Mouse (Mus musculus): Measurements from ENCODE around the gene Nrxn2. TPM values are rescaled to one million over a fixed set of nuclear protein-coding genes. Genes with fewer than 3 reads are reported as not detected.

Gene Nrxn2
- total and polyA plus RNA-seq, 2 experiments from 2014 or later: 54.4 to 355 TPM

DNA sequence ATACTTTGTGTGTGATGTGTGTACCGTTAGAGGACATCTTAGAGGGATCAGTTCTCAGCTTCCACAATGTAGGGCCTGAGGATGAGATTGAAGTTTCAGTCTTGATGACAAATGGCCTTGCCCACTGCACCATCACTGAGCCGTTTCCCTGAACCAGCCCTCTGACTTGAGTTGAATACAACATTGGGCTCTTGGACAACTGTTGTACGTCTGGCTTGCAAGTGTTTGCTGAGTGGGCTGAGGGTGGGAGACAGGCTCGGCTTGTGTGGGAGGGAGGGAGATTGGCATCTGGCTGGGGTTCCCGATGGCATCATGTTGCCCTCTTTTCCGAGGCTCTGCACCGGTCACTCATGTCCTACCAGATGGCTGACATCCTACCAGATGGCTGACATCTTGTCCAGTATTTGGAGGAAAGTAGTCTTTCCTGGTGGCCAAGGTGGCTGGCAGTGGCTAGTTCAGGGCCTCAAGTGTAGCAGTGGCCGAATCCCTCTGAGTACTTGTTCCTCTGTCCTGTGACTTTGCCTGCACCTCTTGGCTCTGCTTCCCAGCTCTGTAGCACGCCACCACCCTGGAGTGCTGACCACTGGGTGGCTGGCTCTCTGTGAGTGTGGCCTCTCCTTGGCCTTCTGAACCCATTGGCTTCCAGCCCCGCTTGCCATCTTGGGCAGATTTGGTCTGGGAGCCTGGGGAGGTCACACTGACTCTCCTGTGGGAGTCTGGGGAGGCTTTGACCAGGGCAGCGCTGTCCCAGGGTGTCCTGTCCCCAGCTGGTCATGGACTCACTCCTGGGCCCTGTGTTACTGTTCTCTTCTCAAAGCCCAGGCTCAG lies 115.0 kb downstream of the Nrxn2 start:
- no peak overlapping the region for H3K9ac ChIP-seq (replicated peaks; ENCODE audit: low read length)
- DNase-seq (ENCODE audit: low spot score) (no peak), ATAC-seq (no peak)
- no peaks in the 10 kb centered on the region for H3K27me3 ChIP-seq (ENCODE audit: insufficient read depth, low read length)
- H3K36me3 ChIP-seq (ENCODE audit: insufficient read depth, low read length): no peaks in the 10 kb centered on the region
- no peaks in the 10 kb centered on the region for H3K9me3 ChIP-seq (ENCODE audit: low read length)
- TF ChIP-seq CTCF (IDR thresholded peaks at IDR 0.05; ENCODE audit: low read depth): no peak
- H3K27ac ChIP-seq: peak overlapping the region; percentile 78; the same call in 1 of the 2 replicates
- WGBS: 41% methylated on average over 11 of the region's 11 CpGs
- H3K4me2 ChIP-seq (ENCODE audit: low read depth, low read length): no peak overlapping the region
- H3K4me1 ChIP-seq (ENCODE audit: insufficient read depth, low read length): peaks cover 36% of the 10 kb centered on the region
- no peak overlapping the region for H3K4me3 ChIP-seq (ENCODE audit: low read length)

GRCm38 (mm10) chr19:6534118-6534415 lies 115.5 kb downstream of the Nrxn2 start:
- Histone ChIP-seq H3K9ac (replicated peaks; ENCODE audit: low read length) (no peak overlapping the region), H3K9me3 (ENCODE audit: low read length) (no peaks in the 10 kb centered on the region), H3K4me3 (ENCODE audit: low read length) (no peak overlapping the region), H3K36me3 (ENCODE audit: insufficient read depth, low read length) (no peaks in the 10 kb centered on the region), H3K4me2 (ENCODE audit: low read depth, low read length) (no peak overlapping the region), H3K4me1 (ENCODE audit: insufficient read depth, low read length) (peaks cover 36% of the 10 kb centered on the region), H3K27me3 (ENCODE audit: insufficient read depth, low read length) (no peaks in the 10 kb centered on the region), H3K27ac (peak overlapping the region; percentile 78; the same call in 1 of the 2 replicates)
- 42% methylated on average over 5 of the region's 5 CpGs for WGBS
- ATAC-seq (no peak), DNase-seq (ENCODE audit: low spot score) (no peak)
- TF ChIP-seq CTCF (IDR thresholded peaks at IDR 0.05; ENCODE audit: low read depth): no peak

DNA sequence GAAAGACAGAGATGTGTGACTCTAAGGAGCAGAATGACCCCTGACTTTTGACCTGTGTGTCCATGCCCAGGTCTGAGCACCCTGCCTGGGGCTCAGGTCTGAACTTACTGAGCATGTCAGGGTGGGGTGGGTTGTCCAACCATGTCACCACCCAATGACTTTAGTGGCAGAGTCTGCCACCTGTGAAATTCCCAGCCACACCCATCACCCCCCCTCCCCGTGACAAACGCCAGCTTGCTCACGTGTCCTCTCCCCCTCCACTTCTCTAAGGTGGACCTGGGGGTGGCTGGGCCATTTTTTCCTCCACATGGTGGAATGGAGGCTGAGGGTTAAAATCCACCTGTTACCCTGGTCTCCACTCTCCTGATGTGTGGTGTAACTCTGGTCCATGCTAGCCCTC lies 117.7 kb downstream of the Nrxn2 start:
- Histone ChIP-seq H3K36me3 (ENCODE audit: insufficient read depth, low read length) (no peaks in the 10 kb centered on the region), H3K4me1 (ENCODE audit: insufficient read depth, low read length) (peaks cover 29% of the 10 kb centered on the region), H3K4me2 (ENCODE audit: low read depth, low read length) (no peak overlapping the region), H3K9me3 (ENCODE audit: low read length) (no peaks in the 10 kb centered on the region), H3K27ac (no peak overlapping the region), H3K9ac (replicated peaks; ENCODE audit: low read length) (no peak overlapping the region), H3K27me3 (ENCODE audit: insufficient read depth, low read length) (no peaks in the 10 kb centered on the region), H3K4me3 (ENCODE audit: low read length) (no peak overlapping the region)
- ATAC-seq (no peak), DNase-seq (ENCODE audit: low spot score) (no peak)
- 82% methylated on average over 3 of the region's 3 CpGs for WGBS
- no peak for TF ChIP-seq CTCF (IDR thresholded peaks at IDR 0.05; ENCODE audit: low read depth)

GRCm38 (mm10) chr19:6536696-6537095 lies 118.2 kb downstream of the Nrxn2 start:
- ATAC-seq: no peak
- H3K4me2 ChIP-seq (ENCODE audit: low read depth, low read length): no peak overlapping the region
- H3K27ac ChIP-seq: 0 out of 2 replicates have a peak overlapping the region, but pooled peaks have one; percentile 32
- H3K36me3 ChIP-seq (ENCODE audit: insufficient read depth, low read length): no peaks in the 10 kb centered on the region
- no peaks in the 10 kb centered on the region for H3K9me3 ChIP-seq (ENCODE audit: low read length)
- TF ChIP-seq CTCF (IDR thresholded peaks at IDR 0.05; ENCODE audit: low read depth): 0 out of 2 replicates have a peak, but pooled peaks have one; percentile 11
- no peak for DNase-seq (ENCODE audit: low spot score)
- H3K4me3 ChIP-seq (ENCODE audit: low read length): no peak overlapping the region
- H3K27me3 ChIP-seq (ENCODE audit: insufficient read depth, low read length): no peaks in the 10 kb centered on the region
- 46% methylated on average over 6 of the region's 6 CpGs for WGBS
- no peak overlapping the region for H3K9ac ChIP-seq (replicated peaks; ENCODE audit: low read length)
- H3K4me1 ChIP-seq (ENCODE audit: insufficient read depth, low read length): peaks cover 24% of the 10 kb centered on the region

DNA sequence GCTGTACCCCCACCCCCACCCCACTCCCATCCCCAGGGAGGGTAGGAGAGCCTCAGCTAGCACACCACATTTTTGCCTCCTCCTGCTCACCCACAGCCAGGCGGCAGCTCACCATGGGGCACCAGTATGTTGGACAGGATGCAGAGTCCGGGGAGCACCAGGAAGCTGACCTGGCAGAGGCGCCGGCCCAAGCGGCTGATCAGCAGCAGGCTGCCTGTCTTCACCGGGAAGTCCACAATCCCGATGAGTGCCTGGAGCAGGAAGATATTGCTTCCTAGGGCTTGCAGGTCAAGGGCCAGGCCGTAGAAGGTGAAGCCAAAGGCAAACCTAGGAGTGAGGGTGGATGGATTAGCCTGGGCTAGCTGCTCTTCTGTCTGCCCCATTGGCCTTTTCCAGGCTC lies 119.0 kb downstream of the Nrxn2 start:
- TF ChIP-seq CTCF (IDR thresholded peaks at IDR 0.05; ENCODE audit: low read depth): no peak
- H3K27me3 ChIP-seq (ENCODE audit: insufficient read depth, low read length): no peaks in the 10 kb centered on the region
- H3K27ac ChIP-seq: no peak overlapping the region
- H3K36me3 ChIP-seq (ENCODE audit: insufficient read depth, low read length): no peaks in the 10 kb centered on the region
- H3K4me3 ChIP-seq (ENCODE audit: low read length): no peak overlapping the region
- no peak overlapping the region for H3K9ac ChIP-seq (replicated peaks; ENCODE audit: low read length)
- H3K9me3 ChIP-seq (ENCODE audit: low read length): no peaks in the 10 kb centered on the region
- ATAC-seq (no peak), DNase-seq (ENCODE audit: low spot score) (no peak)
- 65% methylated on average over 8 of the region's 8 CpGs for WGBS
- H3K4me1 ChIP-seq (ENCODE audit: insufficient read depth, low read length): peaks cover 16% of the 10 kb centered on the region; the same call in 1 of the 2 replicates
- H3K4me2 ChIP-seq (ENCODE audit: low read depth, low read length): no peak overlapping the region

GRCm38 (mm10) chr19:6538546-6538945 lies 120.0 kb downstream of the Nrxn2 start:
- Histone ChIP-seq H3K4me2 (ENCODE audit: low read depth, low read length) (no peak overlapping the region), H3K27ac (no peak overlapping the region), H3K4me3 (ENCODE audit: low read length) (no peak overlapping the region), H3K27me3 (ENCODE audit: insufficient read depth, low read length) (no peaks in the 10 kb centered on the region), H3K9ac (replicated peaks; ENCODE audit: low read length) (no peak overlapping the region), H3K9me3 (ENCODE audit: low read length) (no peaks in the 10 kb centered on the region), H3K4me1 (ENCODE audit: insufficient read depth, low read length) (peaks cover 7% of the 10 kb centered on the region; the same call in 1 of the 2 replicates), H3K36me3 (ENCODE audit: insufficient read depth, low read length) (no peaks in the 10 kb centered on the region)
- no peak for TF ChIP-seq CTCF (IDR thresholded peaks at IDR 0.05; ENCODE audit: low read depth)
- DNase-seq (ENCODE audit: low spot score): no peak
- 91% methylated on average over 6 of the region's 6 CpGs for WGBS
- ATAC-seq: no peak

GRCm38 (mm10) chr19:6539592-6539991 lies 121.1 kb downstream of the Nrxn2 start:
- Histone ChIP-seq H3K4me2 (ENCODE audit: low read depth, low read length) (no peak overlapping the region), H3K27me3 (ENCODE audit: insufficient read depth, low read length) (no peaks in the 10 kb centered on the region), H3K36me3 (ENCODE audit: insufficient read depth, low read length) (no peaks in the 10 kb centered on the region), H3K9ac (replicated peaks; ENCODE audit: low read length) (no peak overlapping the region), H3K9me3 (ENCODE audit: low read length) (no peaks in the 10 kb centered on the region), H3K4me1 (ENCODE audit: insufficient read depth, low read length) (no peaks in the 10 kb centered on the region), H3K4me3 (ENCODE audit: low read length) (no peak overlapping the region), H3K27ac (no peak overlapping the region)
- DNase-seq (ENCODE audit: low spot score) (no peak), ATAC-seq (no peak)
- 74% methylated on average over 4 of the region's 4 CpGs for WGBS
- no peak for TF ChIP-seq CTCF (IDR thresholded peaks at IDR 0.05; ENCODE audit: low read depth)

Measured in hindbrain, postnatal 0 days (tissue).